Mouse (Mus musculus) CD4-positive helper T cell, adult 2 months (primary cell): Measurements from ENCODE around the gene Zfyve27.

Experiments used
- DNase-seq: peaks from one replicate; pipeline ENCODE4 v3.0.0-alpha.2; 2012; ENCODE audit warnings: low read depth, missing footprints, low spot score

The Zfyve27 gene

GRCm38 (mm10) chr19:42163764-42164163 lies at the start of gene Zfyve27:
Gene Zfyve27, plus strand, starts transcription at chr19:42163951.
- no peak for DNase-seq

DNA sequence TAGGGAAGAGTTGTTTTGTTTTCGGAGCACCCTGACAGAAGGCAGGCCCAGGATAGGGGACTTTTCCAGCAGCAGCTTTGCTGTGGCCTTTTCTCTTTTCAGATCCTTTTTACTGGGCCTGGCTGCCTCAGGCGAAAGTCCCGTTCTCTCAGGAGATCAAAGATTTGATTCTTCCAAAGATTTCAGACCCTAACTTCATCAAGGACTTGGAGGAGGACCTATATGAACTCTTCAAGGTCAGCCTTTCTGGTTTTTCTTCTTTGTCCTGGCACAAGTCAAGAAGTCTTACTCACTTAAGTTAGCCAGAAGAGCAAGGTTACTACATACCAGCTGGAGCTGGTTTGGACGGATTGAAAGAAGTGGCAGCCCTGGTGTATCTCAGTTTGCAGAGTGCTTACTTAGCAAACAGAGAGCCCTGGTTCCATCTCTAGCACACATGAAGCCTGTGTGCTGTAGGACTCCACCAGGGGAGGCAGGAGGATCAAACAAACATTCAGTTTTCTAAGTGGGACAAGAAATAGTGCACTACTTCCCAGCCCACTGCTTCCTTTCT lies 47.9 kb upstream of the Zfyve27 start:
- DNase-seq, result no peak

GRCm38 (mm10) chr19:42118142-42118541 lies 45.6 kb upstream of the Zfyve27 start:
- DNase-seq, result no peak

DNA sequence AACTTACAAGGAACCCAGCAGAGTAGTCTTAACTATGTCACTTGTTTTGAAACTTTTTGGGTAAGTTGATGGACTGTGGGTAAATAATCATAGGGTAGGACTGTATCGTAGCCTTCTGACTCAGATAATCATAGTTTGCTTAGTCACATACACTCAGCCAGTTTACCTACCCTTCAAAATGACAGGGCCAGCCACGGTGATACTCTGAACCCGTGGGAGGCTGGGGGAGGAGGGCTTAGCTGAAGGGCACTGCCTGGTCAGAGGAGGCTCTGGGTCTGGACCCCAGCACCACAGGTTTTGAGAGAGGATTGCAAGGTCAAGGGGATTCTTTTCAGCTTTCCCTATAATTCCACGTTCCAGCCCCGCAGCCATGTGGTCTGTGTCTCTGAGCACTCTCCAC lies 45.2 kb upstream of the Zfyve27 start:
- DNase-seq, result no peak

- DNase-seq, result no peak
Observed at GRCm38 (mm10) chr19:42120451-42120850, 43.3 kb upstream of the Zfyve27 start.

GRCm38 (mm10) chr19:42124684-42125083 lies 39.1 kb upstream of the Zfyve27 start:
- no peak for DNase-seq

DNA sequence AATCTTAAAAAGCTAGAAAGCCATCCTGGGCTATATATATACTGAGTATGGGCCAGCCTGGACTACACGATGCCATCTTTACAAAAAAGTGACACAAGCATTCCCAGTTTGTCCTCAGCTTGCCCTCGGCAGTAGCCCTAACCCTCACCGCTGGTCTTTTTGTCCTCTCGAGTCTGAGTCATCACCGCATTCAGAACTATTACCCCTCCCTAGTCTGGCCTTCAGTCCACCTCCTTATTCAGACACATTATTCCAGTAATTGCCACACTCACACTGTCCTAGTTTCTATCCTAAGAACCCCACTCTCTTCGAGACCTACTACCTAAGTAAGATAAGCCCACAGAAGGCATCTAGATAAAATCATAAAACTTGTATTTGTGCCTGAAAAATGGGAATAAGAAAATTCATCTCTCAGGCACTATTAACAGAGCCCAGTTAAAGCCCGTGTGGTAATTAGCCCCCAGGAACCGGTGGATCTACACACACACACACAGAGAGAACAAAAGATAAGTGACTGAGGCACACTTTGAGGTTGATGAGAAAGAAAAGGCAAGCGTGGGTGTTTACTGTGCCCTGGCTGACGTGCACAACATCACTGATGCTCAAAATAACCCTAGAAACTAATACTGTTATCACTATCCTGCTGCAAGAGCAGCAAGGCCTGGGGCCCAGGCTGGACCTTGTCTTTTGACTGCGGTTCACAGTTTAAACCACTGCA lies 38.1 kb upstream of the Zfyve27 start:
- no peak for DNase-seq

- DNase-seq, result no peak
Observed at GRCm38 (mm10) chr19:42126219-42126605, 37.5 kb upstream of the Zfyve27 start.

GRCm38 (mm10) chr19:42127024-42127423 lies 36.7 kb upstream of the Zfyve27 start:
- DNase-seq, result no peak

- peak; percentile 20 for DNase-seq
Observed at GRCm38 (mm10) chr19:42128052-42128740, 35.6 kb upstream of the Zfyve27 start.

DNA sequence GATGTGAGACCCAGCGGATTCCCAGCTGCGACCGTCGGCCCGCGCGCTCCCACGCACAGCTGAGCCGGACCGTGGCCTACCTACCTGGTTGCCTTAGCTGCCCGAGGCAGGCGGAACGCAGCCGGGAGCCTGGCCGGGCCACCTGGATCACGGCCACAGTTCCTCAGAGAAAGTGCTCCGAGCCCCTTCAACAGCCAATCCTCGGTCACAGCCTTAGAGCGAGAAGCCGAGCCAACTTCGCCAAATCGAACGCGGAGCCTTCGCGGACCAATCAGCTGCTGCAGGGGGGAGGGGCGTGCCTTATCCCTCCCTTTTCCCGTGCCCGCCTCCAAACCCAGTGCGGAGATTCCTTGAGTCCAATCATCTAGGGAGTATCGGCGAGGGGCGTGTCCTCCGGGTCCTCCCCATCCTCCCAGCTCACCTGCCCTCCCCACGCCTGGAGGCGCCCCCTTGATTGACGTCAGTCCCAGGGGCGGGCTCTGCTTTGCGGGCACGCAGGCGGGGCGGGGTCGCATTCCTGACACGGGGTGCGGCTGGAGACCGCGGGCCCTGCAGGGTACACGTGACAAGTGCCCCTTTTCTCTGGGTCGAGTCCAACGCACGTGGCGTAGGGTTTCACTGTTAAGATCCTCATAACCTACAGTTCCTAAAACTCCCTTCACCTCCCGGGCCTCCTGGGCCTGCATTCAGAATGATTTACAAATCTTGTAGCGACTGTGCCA lies 34.8 kb upstream of the Zfyve27 start, which contains the start of gene Avpi1:
Avpi1 (minus strand) TSS at position 273 of the 722 bp plus-strand sequence.
- peak; percentile 95 for DNase-seq

- no peak for DNase-seq
Observed at GRCm38 (mm10) chr19:42129509-42130293, 34.0 kb upstream of the Zfyve27 start.

DNA sequence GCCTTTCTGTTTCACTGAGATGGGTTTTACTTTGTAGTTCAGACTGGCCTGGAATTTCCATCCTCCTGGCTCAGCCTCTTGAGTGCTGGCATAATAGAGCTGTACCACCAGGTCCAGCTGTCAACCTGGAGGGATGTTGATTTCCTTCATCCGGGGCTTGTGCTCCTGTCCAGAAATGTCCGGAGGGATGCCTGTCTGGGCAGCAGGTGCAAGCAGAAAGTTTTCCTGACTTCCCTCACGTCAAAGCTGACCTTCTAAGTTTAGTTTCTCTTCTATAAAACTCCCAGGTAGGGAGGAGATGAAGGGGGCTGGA lies 33.5 kb upstream of the Zfyve27 start:
- DNase-seq, result no peak

DNA sequence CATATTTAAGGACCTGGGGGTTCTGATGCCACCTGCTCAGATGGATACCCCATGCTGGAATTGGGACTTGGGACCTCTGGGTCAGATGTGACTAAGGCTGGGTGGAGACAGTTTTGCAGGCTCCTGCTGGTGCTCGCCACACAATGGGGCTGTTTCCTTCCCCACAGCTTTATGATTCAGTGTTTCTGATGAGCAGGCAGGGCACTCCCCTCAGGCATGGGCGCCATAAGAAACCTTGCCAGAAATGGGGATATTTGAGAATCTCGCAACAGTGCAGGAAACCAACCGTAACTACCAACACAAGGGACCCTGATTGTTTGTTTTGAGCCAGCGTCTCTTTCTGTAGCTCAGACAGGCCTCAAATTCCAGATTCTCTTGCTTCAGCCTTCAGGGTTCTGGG lies 32.6 kb upstream of the Zfyve27 start:
- no peak for DNase-seq

GRCm38 (mm10) chr19:42135070-42135469 lies 28.7 kb upstream of the Zfyve27 start:
- no peak for DNase-seq

DNA sequence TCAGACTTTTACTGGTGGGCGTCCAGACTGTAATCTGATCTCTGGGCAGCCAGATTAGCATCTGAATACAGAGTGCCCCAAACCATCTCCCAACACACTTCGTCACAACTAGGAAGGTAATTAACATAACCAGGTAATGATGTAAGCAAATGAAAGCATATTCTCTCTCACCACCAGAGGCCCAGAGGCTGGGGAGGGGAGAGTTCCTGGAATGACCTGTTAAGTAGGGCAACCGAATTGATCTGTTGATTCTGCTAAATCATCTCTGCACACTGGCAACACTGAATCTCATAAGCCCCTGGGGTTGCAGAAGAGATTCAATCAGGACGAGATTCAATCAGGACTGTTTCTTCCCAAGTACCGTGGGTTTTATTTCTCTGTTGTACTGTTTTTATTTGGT lies 27.6 kb upstream of the Zfyve27 start:
- no peak for DNase-seq

DNA sequence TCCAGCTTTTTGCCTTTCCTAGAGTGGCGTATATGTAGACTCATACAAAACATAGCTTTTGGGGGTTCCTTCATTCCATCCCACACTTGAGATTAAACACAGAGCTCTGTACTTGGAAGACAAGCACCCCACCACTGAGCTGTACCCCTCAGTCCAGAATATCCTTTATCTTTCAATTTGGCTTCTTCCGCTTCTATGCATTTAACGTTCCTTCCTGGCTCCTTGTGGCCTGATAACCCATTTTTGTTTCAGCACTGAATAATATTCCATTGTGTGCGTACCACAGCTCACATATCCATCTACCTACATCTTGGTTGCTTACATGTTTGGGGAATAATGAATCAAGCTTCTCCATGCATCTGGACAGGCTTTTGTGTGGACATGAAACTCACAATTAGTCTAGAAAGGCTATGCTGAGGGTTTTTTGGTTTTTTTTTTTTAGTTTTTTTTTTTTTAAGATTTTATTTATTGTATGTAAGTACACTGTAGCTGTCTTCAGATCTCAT lies 26.5 kb upstream of the Zfyve27 start:
- DNase-seq, result no peak

- no peak for DNase-seq
Observed at GRCm38 (mm10) chr19:42138517-42139285, 25.1 kb upstream of the Zfyve27 start.

GRCm38 (mm10) chr19:42139724-42140517 lies 23.8 kb upstream of the Zfyve27 start:
- no peak for DNase-seq

GRCm38 (mm10) chr19:42141998-42142397 lies 21.8 kb upstream of the Zfyve27 start:
- no peak for DNase-seq
